Mouse (Mus musculus) CH12.LX (cell line): ENCODE data around the gene Olfr639. TPM values are rescaled to one million over a fixed set of nuclear protein-coding genes. Genes with fewer than 3 reads are reported as not detected.

Experiments
- DNase-seq: peaks from one replicate; pipeline ENCODE4 v3.0.0-alpha.2; 2013; ENCODE audit errors: extremely low read depth
- H3K27ac ChIP-seq: 2 replicates; pipeline ENCODE4 v1.5.1; 2012; ENCODE audit warnings: low read depth, mild to moderate bottlenecking, control low read depth, moderate library complexity; ENCODE audit not compliant: insufficient read depth
- H3K27me3 ChIP-seq: replicated peaks from 2 replicates; pipeline ENCODE3; 2012; ENCODE audit warnings: inconsistent platforms
- H3K36me3 ChIP-seq, 2 experiments: replicated peaks in 1 of 2; 2 replicates each; pipeline versions ENCODE3 to v1.6.1; 2012; ENCODE audit warnings: inconsistent platforms in 1 of 2, low read length in 1 of 2, mild to moderate bottlenecking in 1 of 2, mixed read lengths in 1 of 2, moderate library complexity in 1 of 2; ENCODE audit not compliant: control insufficient read depth in 1 of 2, insufficient read depth in 1 of 2
- H3K4me1 ChIP-seq, 2 experiments: 2 replicates each; pipeline ENCODE4 v1.6.1; 2012; ENCODE audit warnings: inconsistent platforms in 1 of 2, moderate library complexity in 1 of 2; ENCODE audit not compliant: insufficient read depth in 2 of 2, control insufficient read depth in 1 of 2
- H3K4me2 ChIP-seq: 2 replicates; pipeline ENCODE4 v1.6.1; 2012; ENCODE audit warnings: low read depth, mild to moderate bottlenecking, control low read depth; ENCODE audit not compliant: poor library complexity, insufficient read depth, severe bottlenecking
- H3K4me3 ChIP-seq, 3 experiments: fragments of 150-350 bp in 1 of 3; sonication (generic) in 1 of 3; replicated peaks in 1 of 3; 2 replicates each; pipeline versions ENCODE3 to v1.5.1; 2011 to 2012; ENCODE audit warnings: low read depth in 2 of 3, low read length in 2 of 3, mild to moderate bottlenecking in 2 of 3, moderate library complexity in 2 of 3, control low read depth in 1 of 3, improper control_type of control experiment in 1 of 3, inconsistent platforms in 1 of 3, mixed read lengths in 1 of 3; ENCODE audit not compliant: poor library complexity in 1 of 3
- H3K79me2 ChIP-seq: replicated peaks from 2 replicates; pipeline ENCODE4 v1.6.1; 2012; ENCODE audit warnings: mild to moderate bottlenecking, moderate library complexity; ENCODE audit not compliant: control insufficient read depth, poor library complexity, insufficient read depth, severe bottlenecking; ENCODE audit errors: extremely low read depth
- H3K9ac ChIP-seq: 2 replicates; pipeline ENCODE4 v1.6.1; 2012; ENCODE audit warnings: low read depth, mild to moderate bottlenecking, control low read depth, moderate library complexity; ENCODE audit not compliant: insufficient read depth
- H3K9me3 ChIP-seq: replicated peaks from 2 replicates; pipeline ENCODE3; 2012; ENCODE audit warnings: low read length, inconsistent platforms, mixed read lengths
- BHLHE40 ChIP-seq: IDR thresholded peaks from 2 replicates; pipeline ENCODE4 v1.6.1; 2011; ENCODE audit warnings: mild to moderate bottlenecking, low read depth, low read length, improper control_type of control experiment
- CHD2 ChIP-seq: IDR thresholded peaks from 2 replicates; pipeline ENCODE4 v1.6.1; 2011; ENCODE audit warnings: low read length, improper control_type of control experiment
- ELF1 ChIP-seq: IDR thresholded peaks from 2 replicates; pipeline ENCODE4 v1.6.1; 2014; ENCODE audit warnings: low read depth, mild to moderate bottlenecking, inconsistent platforms, low read length, improper control_type of control experiment
- ETS1 ChIP-seq: conservative IDR thresholded peaks from 2 replicates; pipeline ENCODE4 v1.6.1; 2012; ENCODE audit warnings: low read depth, mild to moderate bottlenecking, inconsistent platforms, low read length, improper control_type of control experiment, moderate library complexity
- GABPA ChIP-seq: IDR thresholded peaks from 2 replicates; pipeline ENCODE4 v1.6.1; 2012; ENCODE audit warnings: low read depth, low read length, improper control_type of control experiment, inconsistent platforms; ENCODE audit not compliant: insufficient replicate concordance
- HCFC1 ChIP-seq: IDR thresholded peaks from 2 replicates; pipeline ENCODE4 v1.6.1; 2012; ENCODE audit warnings: low read depth, mild to moderate bottlenecking, inconsistent platforms, low read length, improper control_type of control experiment
- IRF4 ChIP-seq: IDR thresholded peaks from 2 replicates; pipeline ENCODE4 v1.6.1; 2014; ENCODE audit warnings: low read depth, mild to moderate bottlenecking, inconsistent platforms, low read length, improper control_type of control experiment
- JUND ChIP-seq: conservative IDR thresholded peaks from 2 replicates; pipeline ENCODE4 v1.6.1; 2011; ENCODE audit warnings: low read depth, low read length, improper control_type of control experiment
- KAT2A ChIP-seq: IDR thresholded peaks from 2 replicates; pipeline ENCODE4 v1.6.1; 2012; ENCODE audit warnings: low read length, improper control_type of control experiment, inconsistent platforms; ENCODE audit not compliant: insufficient replicate concordance
- MAX ChIP-seq: IDR thresholded peaks from 2 replicates; pipeline ENCODE4 v1.6.1; 2011; ENCODE audit warnings: low read length, improper control_type of control experiment
- MAZ ChIP-seq: IDR thresholded peaks from 2 replicates; pipeline ENCODE4 v1.6.1; 2012; ENCODE audit warnings: low read depth, mild to moderate bottlenecking, inconsistent platforms, low read length, improper control_type of control experiment, moderate library complexity
- MEF2A ChIP-seq: IDR thresholded peaks from 2 replicates; pipeline ENCODE4 v1.6.1; 2014; ENCODE audit warnings: low read depth, mild to moderate bottlenecking, inconsistent platforms, low read length, improper control_type of control experiment, borderline replicate concordance
- MXI1 ChIP-seq: IDR thresholded peaks from 2 replicates; pipeline ENCODE4 v1.6.1; 2011; ENCODE audit warnings: mild to moderate bottlenecking, low read depth, low read length, improper control_type of control experiment
- RAD21 ChIP-seq: IDR thresholded peaks from 2 replicates; pipeline ENCODE4 v1.6.1; 2011; ENCODE audit warnings: low read depth, mild to moderate bottlenecking, low read length, improper control_type of control experiment, moderate library complexity
- RCOR1 ChIP-seq: conservative IDR thresholded peaks from 2 replicates; pipeline ENCODE4 v1.6.1; 2012; ENCODE audit warnings: low read depth, mild to moderate bottlenecking, inconsistent platforms, low read length, improper control_type of control experiment
- SIN3A ChIP-seq: IDR thresholded peaks from 2 replicates; pipeline ENCODE4 v1.6.1; 2012; ENCODE audit warnings: low read length, improper control_type of control experiment, inconsistent platforms
- TBP ChIP-seq: conservative IDR thresholded peaks from 2 replicates; pipeline ENCODE4 v1.6.1; 2011; ENCODE audit warnings: low read depth, low read length, improper control_type of control experiment
- UBTF ChIP-seq: IDR thresholded peaks from 2 replicates; pipeline ENCODE4 v1.6.1; 2012; ENCODE audit warnings: low read depth, mild to moderate bottlenecking, inconsistent platforms, low read length, improper control_type of control experiment, moderate library complexity
- USF1 ChIP-seq: IDR thresholded peaks from 2 replicates; pipeline ENCODE4 v1.6.1; 2014; ENCODE audit warnings: low read depth, mild to moderate bottlenecking, inconsistent platforms, low read length, improper control_type of control experiment
- ZNF384 ChIP-seq: IDR thresholded peaks from 2 replicates; pipeline ENCODE4 v1.6.1; 2012; ENCODE audit warnings: low read depth, low read length, improper control_type of control experiment, inconsistent platforms
- dilution Hi-C: fragments of 300-500 bp; cut with MboI; formaldehyde crosslinking; loops from 2 replicates; pipeline ENCODE4 v1.14.3; 2020; ENCODE audit warnings: low sequenced_read_pairs; ENCODE audit not compliant: extremely low pct_unique_long_range_greater_than_20kb, extremely low pct_ligation_motif_present
- in situ Hi-C: fragments of 300-500 bp; cut with MboI; formaldehyde crosslinking; loops from 3 replicates; pipeline ENCODE4 v1.14.3; 2019; ENCODE audit warnings: low sequenced_read_pairs, low pct_ligation_motif_present, low pct_unique_long_range_greater_than_20kb, mixed read lengths
- polyA plus RNA-seq: library from polyadenylated mRNA; unstranded; fragments of >175 nt; gene quantifications from 2 replicates; pipeline ENCODE4 v1.2.1, GENCODE M21; 2012; ENCODE audit warnings: low read depth; ENCODE audit not compliant: insufficient read length
- total RNA-seq, 2 experiments: library from RNA; depleted of rRNA; stranded (reverse); fragments of 300-350 nt in 1 of 2; fragments of >200 nt in 1 of 2; gene quantifications; 2 replicates each; pipeline ENCODE4 v1.2.3; 2012 to 2014

The Olfr639 gene
- total and polyA plus RNA-seq, 3 experiments, result not detected

GRCm38 (mm10) chr7:104050745-104051144, 33.6 kb upstream of the Olfr639 start:
- Histone ChIP-seq H3K36me3 (no peaks in the 10 kb centered on the region), H3K4me2 (no peak overlapping the region), H3K4me1 (no peaks in the 10 kb centered on the region), H3K27ac (no peak overlapping the region), H3K9me3 (no peaks in the 10 kb centered on the region), H3K9ac (no peak overlapping the region), H3K27me3 (no peaks in the 10 kb centered on the region), H3K4me3 (no peak overlapping the region), H3K79me2 (no peaks in the 10 kb centered on the region)
- no peak for DNase-seq
- dilution Hi-C loops (no loop called here), in situ Hi-C loops (no loop called here)
- TF ChIP-seq ETS1 (no peak), USF1 (no peak), GABPA (no peak), ZNF384 (no peak), HCFC1 (no peak), MAZ (no peak), RCOR1 (no peak), JUND (no peak), UBTF (no peak), TBP (no peak), MEF2A (no peak), ELF1 (no peak), RAD21 (no peak), MXI1 (no peak), MAX (no peak), KAT2A (no peak), SIN3A (no peak), BHLHE40 (no peak), CHD2 (no peak)

- Histone ChIP-seq H3K27ac (no peak within 1 kb of the TSS), H3K4me1 (no peaks in the 10 kb centered on the region), H3K9ac (no peak within 1 kb of the TSS), H3K4me2 (no peak within 1 kb of the TSS), H3K9me3 (no peaks in the 10 kb centered on the region), H3K79me2 (no peaks in the 10 kb centered on the region), H3K27me3 (no peaks in the 10 kb centered on the region)
- no peak for DNase-seq
- in situ Hi-C loops (no loop called here), dilution Hi-C loops (no loop called here)
- TF ChIP-seq IRF4, result no peak
- TF ChIP-seq, all 38 proteins: peak for 0
- no peaks in the 10 kb centered on the region for H3K36me3 ChIP-seq
- H3K4me3 ChIP-seq, result no peak within 1 kb of the TSS
Observed at GRCm38 (mm10) chr7:104035145-104035544, 18.0 kb upstream of the Olfr639 start, which contains the start of gene Olfr641. Gene Olfr641 (plus strand): TSS chr7:104035445.
